Comparison of ENCODE assay signal across 24 mouse cellular contexts in the genomic region with DNA sequence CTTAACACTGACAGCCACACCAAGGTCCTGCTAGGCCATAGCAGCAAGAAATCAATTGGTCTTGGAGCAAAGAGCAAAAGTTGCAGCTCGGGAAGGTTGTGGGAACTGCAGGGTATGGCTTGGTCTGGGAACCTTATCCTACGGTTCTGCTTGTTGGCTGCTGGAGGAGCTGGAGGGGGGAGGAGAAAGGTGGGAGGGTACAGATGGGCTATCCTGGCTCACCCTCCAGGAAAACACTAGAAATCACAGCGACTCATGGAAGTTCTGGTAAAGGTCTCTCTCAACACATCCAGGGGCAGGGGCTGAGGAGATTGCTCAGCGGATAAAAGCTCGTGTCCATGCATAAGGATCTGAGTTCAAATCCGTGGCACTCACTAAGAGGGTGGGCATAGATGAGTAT.
"Had no signal": no experiment of that assay in that cellular context is flagged by ENCODE, and none has a peak within 500 bp of the region (broad histone marks: within the 10 kb centered on the region; RNA-seq: fewer than 3 reads in every experiment).

No protein-coding gene starts in this region.

- H3K27ac ChIP-seq: embryonic facial prominence, embryonic 10.5 days; embryonic facial prominence, embryonic 12.5 days; embryonic facial prominence, embryonic 13.5 days; embryonic facial prominence, embryonic 15.5 days; forebrain, embryonic 10.5 days; forebrain, embryonic 12.5 days; forebrain, embryonic 13.5 days; forebrain, embryonic 15.5 days; gastrocnemius, adult 2 months; heart, adult 2 months had no signal

- H3K36me3 ChIP-seq: embryonic facial prominence, embryonic 10.5 days; embryonic facial prominence, embryonic 12.5 days; embryonic facial prominence, embryonic 13.5 days; embryonic facial prominence, embryonic 15.5 days; forebrain, embryonic 10.5 days; forebrain, embryonic 12.5 days; forebrain, embryonic 15.5 days had no signal

- DNase-seq: cerebellum, adult 8-10 months; cerebellum, postnatal 25 days; cerebellum, postnatal 36 days; embryo, embryonic 11 days; forebrain, postnatal 0 days; gastrocnemius, adult 2 months; gastrocnemius, postnatal 10 days; gastrocnemius, postnatal 14 days; gastrocnemius, postnatal 25 days; gastrocnemius, postnatal 36 days; heart, adult 11 months; heart, adult 18-20 months; heart, adult 2 months had no signal

- H3K4me3 ChIP-seq: embryonic facial prominence, embryonic 10.5 days; embryonic facial prominence, embryonic 12.5 days; embryonic facial prominence, embryonic 13.5 days; embryonic facial prominence, embryonic 15.5 days; erythroblast, embryonic 14.5 days; forebrain, embryonic 10.5 days; forebrain, embryonic 12.5 days; forebrain, embryonic 13.5 days; forebrain, embryonic 15.5 days; gastrocnemius, adult 2 months; heart, adult 2 months had no signal

- H3K9me3 ChIP-seq: embryonic facial prominence, embryonic 10.5 days; embryonic facial prominence, embryonic 12.5 days; embryonic facial prominence, embryonic 13.5 days; embryonic facial prominence, embryonic 15.5 days; forebrain, embryonic 10.5 days; forebrain, embryonic 12.5 days; forebrain, embryonic 13.5 days; forebrain, embryonic 15.5 days had no signal

- H3K9ac ChIP-seq: embryonic facial prominence, embryonic 12.5 days; embryonic facial prominence, embryonic 13.5 days; embryonic facial prominence, embryonic 15.5 days; forebrain, embryonic 12.5 days; forebrain, embryonic 13.5 days; forebrain, embryonic 15.5 days; forebrain, postnatal 0 days had no signal

- H3K4me2 ChIP-seq: embryonic facial prominence, embryonic 12.5 days; embryonic facial prominence, embryonic 13.5 days; embryonic facial prominence, embryonic 15.5 days; forebrain, embryonic 12.5 days; forebrain, embryonic 13.5 days; forebrain, embryonic 15.5 days had no signal

- ATAC-seq: forebrain, embryonic 13.5 days; forebrain, embryonic 14.5 days; forebrain, embryonic 15.5 days; forebrain, embryonic 16.5 days; forebrain, postnatal 0 days had no signal
